Mouse (Mus musculus): ENCODE measurements around the gene Gm20518. TPM values are rescaled to one million over a fixed set of nuclear protein-coding genes. Genes with fewer than 3 reads are reported as not detected.

The Gm20518 gene
- total and polyA plus RNA-seq, 3 experiments: 0.35 to 0.53 TPM; not detected in 1

- Histone ChIP-seq H3K4me1 (ENCODE audit: control insufficient read depth in 1 of 2, insufficient read depth in 2 of 2, low read length in 2 of 2) (peaks cover 6 to 19% of the 10 kb centered on the region in 2 experiments), H3K79me2 (ENCODE audit: control insufficient read depth, insufficient read depth, low read length, poor library complexity) (peaks cover 8% of the 10 kb centered on the region), H3K36me3 (ENCODE audit: control insufficient read depth in 1 of 2, insufficient read depth in 2 of 2, low read length in 2 of 2) (peaks cover 2 to 25% of the 10 kb centered on the region in 2 experiments; a peak in 3 of 4 replicates), H3K9ac (ENCODE audit: control insufficient read depth, low read depth, low read length, poor library complexity, severe bottlenecking) (no peak overlapping the region), H3K4me3 (ENCODE audit: control insufficient read depth in 1 of 2, insufficient read depth in 1 of 2, low read depth in 2 of 2, low read length in 2 of 2) (no peak overlapping the region), H3K9me3 (replicated peaks; ENCODE audit: insufficient read depth, low read length) (no peaks in the 10 kb centered on the region), H3K27ac (ENCODE audit: control insufficient read depth, low read depth, low read length) (no peak overlapping the region), H3K27me3 (ENCODE audit: control insufficient read depth in 1 of 2, insufficient read depth in 2 of 2, low read length in 2 of 2) (no peaks in the 10 kb centered on the region)
- TF ChIP-seq CHD1 (IDR thresholded peaks at IDR 0.05; ENCODE audit: low read depth, low read length) (no peak), MXI1 (IDR thresholded peaks at IDR 0.05; ENCODE audit: low read depth, low read length) (no peak), TAL1 (IDR thresholded peaks at IDR 0.05; ENCODE audit: low read length) (no peak), RAD21 (IDR thresholded peaks at IDR 0.05; ENCODE audit: low read depth, low read length) (no peak), MYB (IDR thresholded peaks at IDR 0.05; ENCODE audit: low read depth, low read length) (no peak), GATA1 (IDR thresholded peaks at IDR 0.05; ENCODE audit: low read depth, low read length) (no peak), USF2 (IDR thresholded peaks at IDR 0.05; ENCODE audit: borderline replicate concordance in 1 of 2, insufficient read depth in 1 of 2, low read depth in 1 of 2, low read length in 2 of 2) (no peak), CHD2 (IDR thresholded peaks at IDR 0.05; ENCODE audit: low read length) (no peak), RCOR1 (IDR thresholded peaks at IDR 0.05; ENCODE audit: low read depth, low read length) (no peak), ZMIZ1 (IDR thresholded peaks at IDR 0.05; ENCODE audit: low read depth, low read length) (no peak), JUND (IDR thresholded peaks at IDR 0.05; ENCODE audit: low read depth, low read length) (no peak), MAX (IDR thresholded peaks at IDR 0.05; ENCODE audit: low read length) (no peak)
- no peak for DNase-seq (ENCODE audit: low read depth, low spot score)
Observed at GRCm38 (mm10) chr16:17875174-17875573, 16.3 kb downstream of the Gm20518 start.

DNA sequence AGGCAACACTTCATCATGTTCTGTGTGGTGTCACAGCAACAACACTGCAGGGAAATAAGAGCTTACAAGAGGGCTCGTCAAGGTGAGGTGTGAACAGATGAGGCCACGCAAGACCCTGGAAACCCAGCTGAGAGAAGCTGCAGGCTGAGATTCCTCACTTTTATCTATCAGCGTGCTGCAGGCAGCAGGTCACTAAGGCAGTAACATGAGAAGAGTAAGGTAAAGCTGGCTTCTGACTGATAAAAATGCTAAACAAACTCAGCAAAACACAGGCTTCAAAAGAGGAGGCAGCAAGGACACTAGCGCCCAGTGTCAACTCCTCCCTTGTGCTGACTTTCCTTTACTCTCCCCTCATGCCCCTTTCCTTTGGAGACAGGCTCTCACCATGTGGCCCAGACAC, 18.5 kb downstream of the Gm20518 start:
- Histone ChIP-seq H3K27ac (ENCODE audit: control insufficient read depth, low read depth, low read length) (no peak overlapping the region), H3K36me3 (ENCODE audit: control insufficient read depth in 1 of 2, insufficient read depth in 2 of 2, low read length in 2 of 2) (peaks cover 5 to 44% of the 10 kb centered on the region in 2 experiments), H3K4me1 (ENCODE audit: control insufficient read depth in 1 of 2, insufficient read depth in 2 of 2, low read length in 2 of 2) (peaks cover 9 to 38% of the 10 kb centered on the region in 2 experiments), H3K79me2 (ENCODE audit: control insufficient read depth, insufficient read depth, low read length, poor library complexity) (peaks cover 4% of the 10 kb centered on the region), H3K9ac (ENCODE audit: control insufficient read depth, low read depth, low read length, poor library complexity, severe bottlenecking) (no peak overlapping the region), H3K4me3 (ENCODE audit: control insufficient read depth in 1 of 2, insufficient read depth in 1 of 2, low read depth in 2 of 2, low read length in 2 of 2) (no peak overlapping the region), H3K27me3 (ENCODE audit: control insufficient read depth in 1 of 2, insufficient read depth in 2 of 2, low read length in 2 of 2) (no peaks in the 10 kb centered on the region), H3K9me3 (replicated peaks; ENCODE audit: insufficient read depth, low read length) (no peaks in the 10 kb centered on the region)
- peak; percentile 43 for DNase-seq (ENCODE audit: low read depth, low spot score)
- TF ChIP-seq TBP (IDR thresholded peaks at IDR 0.05; ENCODE audit: low read depth, low read length): no peak
- no peak for TF ChIP-seq CHD2 (IDR thresholded peaks at IDR 0.05; ENCODE audit: low read length)
- TF ChIP-seq UBTF (IDR thresholded peaks at IDR 0.05; ENCODE audit: borderline replicate concordance, insufficient read depth, low read depth, low read length): no peak
- TF ChIP-seq POLR2AphosphoS5 (IDR thresholded peaks at IDR 0.05; ENCODE audit: borderline replicate concordance, low read depth, low read length): no peak
- no peak for TF ChIP-seq MXI1 (IDR thresholded peaks at IDR 0.05; ENCODE audit: low read depth, low read length)
- TF ChIP-seq NRF1 (IDR thresholded peaks at IDR 0.05; ENCODE audit: insufficient read depth, low read depth, low read length, poor library complexity, severe bottlenecking): no peak
- no peak for TF ChIP-seq POLR2A (IDR thresholded peaks at IDR 0.05; ENCODE audit: control insufficient read depth in 1 of 2, insufficient read depth in 1 of 2, low read depth in 1 of 2, low read length in 2 of 2, poor library complexity in 1 of 2)
- TF ChIP-seq ELF1 (IDR thresholded peaks at IDR 0.05; ENCODE audit: low read depth, low read length): no peak
- no peak for TF ChIP-seq NELFE (IDR thresholded peaks at IDR 0.05; ENCODE audit: low read depth, low read length)
- no peak for TF ChIP-seq JUND (IDR thresholded peaks at IDR 0.05; ENCODE audit: low read depth, low read length)
- TF ChIP-seq ZNF384 (IDR thresholded peaks at IDR 0.05; ENCODE audit: low read depth, low read length): no peak
- no peak for TF ChIP-seq MAX (IDR thresholded peaks at IDR 0.05; ENCODE audit: low read length)
- no peak for TF ChIP-seq MEF2A (IDR thresholded peaks at IDR 0.05; ENCODE audit: extremely low read depth, insufficient replicate concordance, low read depth, low read length, poor library complexity, severe bottlenecking)
- TF ChIP-seq EP300 (IDR thresholded peaks at IDR 0.05; ENCODE audit: low read depth in 1 of 2, low read length in 2 of 2): peak; percentile 19 to 67; a peak in 3 of 4 replicates
- TF ChIP-seq KAT2A (conservative IDR thresholded peaks at IDR 0.05; ENCODE audit: low read depth, low read length): no peak
- TF ChIP-seq MAZ (IDR thresholded peaks at IDR 0.05; ENCODE audit: low read depth, low read length): no peak
- no peak for TF ChIP-seq ZKSCAN1 (IDR thresholded peaks at IDR 0.05; ENCODE audit: low read depth, low read length)
- TF ChIP-seq SMC3 (IDR thresholded peaks at IDR 0.05; ENCODE audit: low read depth, low read length): no peak
- TF ChIP-seq ZC3H11A (IDR thresholded peaks at IDR 0.05; ENCODE audit: low read depth, low read length): no peak
- no peak for TF ChIP-seq CTCF (IDR thresholded peaks at IDR 0.05 in 2 of 3, conservative IDR thresholded peaks at IDR 0.05 in 1 of 3; ENCODE audit: control insufficient read depth in 1 of 3, insufficient read depth in 1 of 3, low read depth in 2 of 3, low read length in 3 of 3, poor library complexity in 1 of 3, severe bottlenecking in 1 of 3)
- no peak for TF ChIP-seq CHD1 (IDR thresholded peaks at IDR 0.05; ENCODE audit: low read depth, low read length)
- no peak for TF ChIP-seq USF1 (IDR thresholded peaks at IDR 0.05; ENCODE audit: low read depth, low read length)
- TF ChIP-seq MAFK (IDR thresholded peaks at IDR 0.05; ENCODE audit: borderline replicate concordance, low read depth, low read length): no peak
- TF ChIP-seq ZMIZ1 (IDR thresholded peaks at IDR 0.05; ENCODE audit: low read depth, low read length): no peak
- TF ChIP-seq SIN3A (IDR thresholded peaks at IDR 0.05; ENCODE audit: low read length): no peak
- no peak for TF ChIP-seq POLR2AphosphoS2 (IDR thresholded peaks at IDR 0.05; ENCODE audit: low read length)

Measured in MEL (cell line).